Mouse (Mus musculus) ovary, postnatal 10 days (tissue): ENCODE results near the gene Catsper3.

Source experiments
- DNase-seq: peaks from one replicate; pipeline ENCODE4 v3.0.0; 2022; ENCODE audit warnings: low spot score

The Catsper3 gene

GRCm38 (mm10) chr13:55784268-55784667 is at the start of gene Catsper3:
TSS of gene Catsper3 (plus strand) at chr13:55784568.
- DNase-seq, result no peak

DNA sequence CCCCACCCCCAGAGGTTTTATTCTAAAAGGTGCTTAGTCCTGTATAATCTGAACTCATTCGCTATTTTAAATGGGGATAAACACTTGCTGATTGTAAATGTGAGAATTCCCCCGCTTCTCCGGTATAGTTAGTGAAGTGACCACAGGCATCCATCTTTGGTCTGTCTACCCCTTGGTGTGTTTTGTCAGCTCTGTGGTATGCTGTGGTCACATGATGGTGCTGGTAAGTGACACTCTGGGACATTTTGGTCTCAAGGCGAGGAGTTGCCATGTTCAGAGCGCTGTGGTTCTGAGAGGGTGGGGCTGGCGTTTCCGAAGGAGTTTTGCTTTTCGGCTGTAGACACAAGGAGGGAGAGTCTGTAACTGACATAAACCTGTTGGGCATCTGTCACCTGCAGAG is 46.5 kb upstream of the Catsper3 start:
- DNase-seq, result no peak

DNA sequence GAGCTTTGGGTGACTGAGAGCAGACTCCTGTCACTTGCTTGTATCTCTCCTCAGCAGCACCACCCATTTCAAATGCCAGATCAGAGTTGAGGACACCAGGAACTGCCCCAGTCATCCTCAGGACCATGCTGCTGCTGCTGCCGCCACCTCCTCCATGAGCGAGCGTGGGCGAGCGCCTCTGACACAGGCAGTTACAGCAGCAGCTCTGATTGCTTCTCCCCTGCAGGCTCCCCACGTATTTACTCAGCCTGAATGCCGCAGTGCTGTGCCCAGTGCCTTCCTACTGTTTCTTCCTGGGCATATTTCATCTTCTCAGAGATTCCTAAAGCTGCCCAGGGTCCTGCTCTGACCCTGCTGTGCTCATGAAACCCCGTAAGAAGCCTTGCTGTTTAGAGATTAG is 42.1 kb upstream of the Catsper3 start:
- DNase-seq, result no peak

- DNase-seq, result no peak
Observed at GRCm38 (mm10) chr13:55754380-55754779, 30.0 kb upstream of the Catsper3 start.

DNA sequence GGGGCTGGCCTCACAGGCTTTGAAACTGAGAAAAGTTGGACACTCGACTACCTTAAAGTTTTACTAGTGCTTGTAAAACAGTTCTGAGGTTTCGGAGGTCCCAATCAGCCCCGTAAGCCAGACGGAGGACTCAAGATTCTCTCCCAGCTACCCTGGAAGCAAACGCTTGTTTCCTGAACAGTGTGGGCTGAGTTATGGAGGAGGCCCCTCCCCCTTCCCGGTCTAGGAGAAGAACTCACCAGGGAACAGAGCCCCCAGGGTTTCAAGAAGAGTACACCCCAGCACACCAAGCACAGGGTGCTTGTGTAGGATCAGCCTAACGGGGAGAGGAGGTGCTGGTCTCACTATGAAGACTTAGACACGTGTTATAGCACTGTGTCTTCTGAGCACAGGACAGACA is 27.6 kb upstream of the Catsper3 start:
- no peak for DNase-seq

DNA sequence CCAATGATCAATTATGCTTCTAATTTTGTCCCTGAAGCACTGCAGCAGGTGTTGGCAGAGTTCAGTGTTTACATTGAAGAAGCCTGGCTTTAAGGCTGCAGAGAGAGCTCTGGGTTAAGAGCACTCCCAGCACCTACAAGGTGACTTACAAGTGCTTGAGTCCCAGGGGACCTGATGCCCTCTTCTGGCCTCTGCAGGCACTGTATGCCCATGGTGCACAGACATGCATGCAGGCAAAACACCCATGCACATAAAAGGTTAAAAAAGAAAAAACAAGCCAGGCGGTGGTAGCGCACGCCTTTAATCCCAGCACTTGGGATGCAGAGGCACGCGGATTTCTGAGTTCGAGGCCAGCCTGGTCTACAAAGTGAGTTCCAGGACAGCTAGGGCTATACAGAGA is 26.7 kb upstream of the Catsper3 start:
- DNase-seq, result no peak

DNA sequence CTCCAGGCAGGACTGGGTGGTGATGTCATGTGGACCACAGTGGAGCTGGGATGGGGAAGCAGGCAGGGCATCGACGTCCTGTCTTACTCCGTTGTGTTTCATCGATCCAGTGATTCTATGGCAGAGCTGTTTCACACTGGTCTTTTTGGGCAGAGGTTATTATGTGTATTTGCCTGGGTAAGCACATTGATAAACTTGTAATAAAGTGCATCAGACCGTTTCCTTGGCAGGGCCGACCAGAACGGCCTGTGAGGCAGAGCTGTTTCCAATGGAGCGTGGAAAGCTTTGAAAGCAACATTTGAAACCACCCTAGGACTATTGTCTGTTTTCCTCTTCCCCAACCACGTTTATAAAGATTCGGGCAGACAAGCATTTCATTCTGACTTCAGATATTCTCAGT is 23.8 kb upstream of the Catsper3 start:
- DNase-seq, result no peak

- no peak for DNase-seq
Observed at GRCm38 (mm10) chr13:55761486-55761885, 22.9 kb upstream of the Catsper3 start.

DNA sequence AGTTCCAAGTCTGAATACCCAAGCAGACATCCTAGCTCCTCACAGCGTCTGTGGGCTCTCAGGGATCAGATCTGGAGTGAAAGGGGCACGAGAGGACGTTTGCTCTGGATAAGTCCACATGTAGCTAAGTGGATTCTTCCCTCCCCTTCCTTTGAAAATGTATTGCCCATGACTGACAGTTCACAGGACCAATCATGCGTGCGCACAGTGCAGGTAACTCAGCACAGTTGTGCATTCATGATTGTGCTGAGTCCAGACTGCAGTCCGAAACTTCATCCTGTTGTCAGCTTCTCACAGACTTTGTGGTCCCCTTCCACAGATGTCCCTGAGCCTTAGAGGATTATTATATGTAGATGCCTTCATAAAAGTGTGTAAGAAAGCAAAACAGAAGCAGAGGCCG is 10.0 kb upstream of the Catsper3 start:
- DNase-seq, result no peak

- DNase-seq, result no peak
Observed at GRCm38 (mm10) chr13:55775056-55775455, 9.3 kb upstream of the Catsper3 start.

DNA sequence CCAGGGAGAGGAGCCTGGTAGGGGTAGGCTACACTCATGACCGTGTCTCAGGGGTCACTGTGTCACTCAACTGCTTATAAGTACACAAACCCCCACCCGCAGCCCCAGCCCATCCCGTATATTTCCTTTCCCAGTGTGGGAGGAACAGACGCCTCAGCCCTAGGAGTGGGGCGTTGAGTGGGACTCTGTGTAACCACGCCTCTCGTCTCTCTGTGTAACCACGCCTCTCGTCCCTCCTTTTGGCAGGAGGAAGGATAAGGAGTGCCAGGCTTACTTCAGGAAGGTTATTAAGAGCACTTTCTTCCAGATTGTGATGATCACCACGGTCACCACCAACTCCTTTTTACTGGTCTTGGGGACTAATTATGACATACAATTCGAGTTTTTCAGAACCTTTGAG is 1.8 kb downstream of the Catsper3 start:
- DNase-seq, result no peak

- no peak for DNase-seq
Observed at GRCm38 (mm10) chr13:55801246-55801645, 16.9 kb downstream of the Catsper3 start.

- DNase-seq, result no peak
Observed at GRCm38 (mm10) chr13:55803973-55804372, 19.6 kb downstream of the Catsper3 start.

- no peak for DNase-seq
Observed at GRCm38 (mm10) chr13:55809041-55809623, 24.8 kb downstream of the Catsper3 start.

DNA sequence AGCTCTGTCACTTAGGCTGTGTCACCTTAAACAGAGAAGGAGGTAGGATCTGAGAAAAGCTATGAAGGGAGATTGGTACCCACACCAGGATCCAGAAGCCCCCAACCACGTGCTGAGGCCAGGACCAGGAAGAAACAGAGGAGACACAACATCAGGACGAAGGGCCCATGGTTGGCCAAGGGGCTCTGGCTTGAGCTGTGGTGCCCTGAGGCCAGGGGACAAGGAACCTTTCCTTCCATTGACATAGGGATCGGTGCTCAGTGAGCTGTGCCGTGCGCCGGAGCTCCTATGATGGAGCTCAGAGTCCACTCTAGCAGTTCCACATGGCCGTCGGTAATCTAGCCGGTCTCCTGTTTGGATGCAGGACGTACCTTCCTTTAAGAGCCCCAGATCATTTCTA is 25.3 kb downstream of the Catsper3 start:
- no peak for DNase-seq

GRCm38 (mm10) chr13:55810947-55811346 is 26.6 kb downstream of the Catsper3 start:
- no peak for DNase-seq

DNA sequence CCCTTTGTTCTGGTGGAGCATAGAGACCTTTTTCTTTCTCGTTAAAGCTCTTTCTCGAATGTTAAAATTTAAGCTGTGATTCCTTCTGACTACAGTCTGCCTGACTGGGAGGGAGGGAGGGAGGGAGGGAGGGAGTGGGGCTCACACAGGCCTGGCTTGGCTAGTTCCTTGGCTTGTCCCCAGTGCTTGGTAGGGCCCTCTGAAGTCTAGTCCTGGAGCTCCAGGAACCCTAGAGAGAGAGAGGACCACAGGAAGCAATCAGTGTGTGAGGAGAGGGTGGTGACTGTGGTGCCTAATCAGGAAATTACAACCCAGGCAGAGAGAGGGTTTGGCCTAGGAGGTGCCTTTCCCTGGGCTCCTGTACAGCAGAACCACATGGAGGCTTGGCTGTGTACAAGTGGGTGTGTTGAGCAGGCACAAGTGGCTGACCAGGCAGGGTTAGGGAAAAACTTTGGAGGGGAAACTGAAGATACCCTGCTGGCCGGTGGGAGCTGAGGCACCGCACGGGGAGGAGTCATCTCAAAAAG is 29.2 kb downstream of the Catsper3 start:
- DNase-seq, result no peak

GRCm38 (mm10) chr13:55814834-55815233 is 30.5 kb downstream of the Catsper3 start:
- no peak for DNase-seq

DNA sequence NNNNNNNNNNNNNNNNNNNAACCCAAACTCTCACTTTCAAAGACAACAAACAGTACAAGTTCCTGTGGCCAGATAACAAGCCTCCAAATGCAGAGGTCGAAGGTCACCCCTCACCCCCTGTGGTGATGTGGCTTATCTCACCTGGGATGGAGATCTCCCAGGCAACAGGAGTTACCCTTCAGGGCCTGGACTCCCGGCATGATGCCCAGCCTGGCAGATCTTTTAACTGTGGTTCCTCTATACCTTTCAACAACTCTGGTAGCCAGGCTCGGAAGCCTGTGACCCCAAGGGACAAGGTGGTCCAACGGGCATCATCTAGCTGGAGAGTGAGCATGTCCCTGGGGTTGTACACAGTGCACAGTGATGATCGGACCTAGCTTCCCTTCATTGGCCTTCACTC is 38.1 kb downstream of the Catsper3 start:
- DNase-seq, result no peak

GRCm38 (mm10) chr13:55824151-55824945 is 40.0 kb downstream of the Catsper3 start:
- no peak for DNase-seq

- DNase-seq, result no peak
Observed at GRCm38 (mm10) chr13:55825245-55825681, 40.9 kb downstream of the Catsper3 start.

DNA sequence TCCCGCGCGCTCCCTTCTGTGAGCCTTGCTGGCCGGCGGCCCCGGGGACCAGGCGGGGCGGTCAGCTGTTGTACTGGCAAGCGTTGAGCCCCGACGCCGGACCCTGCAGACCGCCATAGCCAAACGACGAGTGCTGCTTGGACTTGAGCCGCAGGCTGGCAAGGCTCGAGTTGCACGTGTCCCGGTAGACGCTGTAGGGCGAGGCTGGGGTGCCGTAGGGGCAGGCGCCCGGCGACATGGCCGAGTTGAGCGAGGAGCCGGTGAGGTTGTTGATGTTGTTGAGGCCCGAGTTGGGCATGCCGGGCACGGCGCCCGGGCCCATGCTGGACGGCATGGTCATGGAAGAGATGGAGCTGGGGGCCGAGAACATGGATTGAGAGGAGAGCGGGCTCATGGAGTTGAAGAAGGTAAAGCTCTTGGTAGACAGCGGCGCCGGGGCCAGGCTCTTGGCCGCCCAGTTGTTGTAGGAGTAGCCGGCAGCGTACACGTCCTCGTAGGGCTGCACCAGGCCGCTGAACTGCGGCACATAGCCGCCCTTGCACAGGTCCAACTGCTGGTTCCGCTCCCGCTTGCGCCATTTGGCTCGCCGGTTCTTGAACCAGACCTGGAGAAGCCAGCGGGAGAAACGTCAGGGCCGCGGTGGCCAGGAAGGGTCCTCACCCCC is 41.8 kb downstream of the Catsper3 start:
- DNase-seq, result no peak
